Mouse (Mus musculus) MEL (cell line): ENCODE results near the gene Mrtfa. TPM values are rescaled to one million over a fixed set of nuclear protein-coding genes. Genes with fewer than 3 reads are reported as not detected.
A peak's percentile ranks its signal among the peaks of the same experiment; 100 is the strongest.

Experiments used
- DNase-seq: peaks from one replicate; pipeline ENCODE4 v3.0.0; 2011; ENCODE audit warnings: low read depth, low spot score
- H3K27ac ChIP-seq: 2 replicates; pipeline ENCODE4 v1.5.1; 2012; ENCODE audit warnings: low read depth, mild to moderate bottlenecking, control low read depth, low read length, moderate library complexity; ENCODE audit not compliant: control insufficient read depth
- H3K27me3 ChIP-seq, 2 experiments: fragments of 150-350 bp in 1 of 2; sonication (generic) in 1 of 2; 2 replicates each; pipeline ENCODE4 v1.6.1; 2012; ENCODE audit warnings: low read length in 2 of 2, mild to moderate bottlenecking in 2 of 2, improper control_type of control experiment in 1 of 2, moderate library complexity in 1 of 2; ENCODE audit not compliant: insufficient read depth in 2 of 2, control insufficient read depth in 1 of 2
- H3K36me3 ChIP-seq, 2 experiments: 2 replicates each; pipeline ENCODE4 v1.6.1; 2012 to 2014; ENCODE audit warnings: low read length in 2 of 2, improper control_type of control experiment in 1 of 2, inconsistent platforms in 1 of 2, mild to moderate bottlenecking in 1 of 2; ENCODE audit not compliant: insufficient read depth in 2 of 2, control insufficient read depth in 1 of 2
- H3K4me1 ChIP-seq, 2 experiments: fragments of 150-350 bp in 1 of 2; sonication (generic) in 1 of 2; 2 replicates each; pipeline ENCODE4 v1.6.1; 2012; ENCODE audit warnings: low read length in 2 of 2, improper control_type of control experiment in 1 of 2, mild to moderate bottlenecking in 1 of 2; ENCODE audit not compliant: insufficient read depth in 2 of 2, control insufficient read depth in 1 of 2
- H3K4me3 ChIP-seq, 2 experiments: fragments of 150-350 bp in 1 of 2; sonication (generic) in 1 of 2; 2 replicates each; pipeline ENCODE4 v1.5.1; 2012; ENCODE audit warnings: low read depth in 2 of 2, low read length in 2 of 2, mild to moderate bottlenecking in 2 of 2, moderate library complexity in 2 of 2, control low read depth in 1 of 2, improper control_type of control experiment in 1 of 2; ENCODE audit not compliant: control insufficient read depth in 1 of 2, insufficient read depth in 1 of 2
- H3K79me2 ChIP-seq: 2 replicates; pipeline ENCODE4 v1.6.1; 2012; ENCODE audit warnings: mild to moderate bottlenecking, low read length, moderate library complexity; ENCODE audit not compliant: control insufficient read depth, poor library complexity, insufficient read depth
- H3K9ac ChIP-seq: 2 replicates; pipeline ENCODE4 v1.6.1; 2012; ENCODE audit warnings: low read depth, mild to moderate bottlenecking, control low read depth, low read length, moderate library complexity; ENCODE audit not compliant: control insufficient read depth, poor library complexity, severe bottlenecking
- H3K9me3 ChIP-seq: fragments of 150-350 bp; sonication (generic); replicated peaks from 2 replicates; pipeline ENCODE4 v1.6.1; 2012; ENCODE audit warnings: mild to moderate bottlenecking, low read length, improper control_type of control experiment, moderate library complexity; ENCODE audit not compliant: insufficient read depth
- BHLHE40 ChIP-seq: IDR thresholded peaks from 2 replicates; pipeline ENCODE4 v1.6.1; 2012; ENCODE audit warnings: low read depth, mild to moderate bottlenecking, inconsistent platforms, low read length, improper control_type of control experiment, borderline replicate concordance
- CHD1 ChIP-seq: IDR thresholded peaks from 2 replicates; pipeline ENCODE4 v1.6.1; 2012; ENCODE audit warnings: low read depth, mild to moderate bottlenecking, inconsistent platforms, low read length, improper control_type of control experiment
- CTCF ChIP-seq, 3 experiments: IDR thresholded peaks in 2 of 3; conservative IDR thresholded peaks in 1 of 3; 2 replicates each; pipeline ENCODE4 v1.5.1; 2011 to 2012; ENCODE audit warnings: low read length in 3 of 3, low read depth in 2 of 3, mild to moderate bottlenecking in 2 of 3, improper control_type of control experiment in 1 of 3, inconsistent platforms in 1 of 3, mixed read lengths in 1 of 3, moderate library complexity in 1 of 3; ENCODE audit not compliant: control insufficient read depth in 1 of 3, insufficient read depth in 1 of 3, poor library complexity in 1 of 3, severe bottlenecking in 1 of 3
- E2F4 ChIP-seq: IDR thresholded peaks from 2 replicates; pipeline ENCODE4 v1.6.1; 2011; ENCODE audit warnings: low read depth, low read length, improper control_type of control experiment, borderline replicate concordance
- ELF1 ChIP-seq: IDR thresholded peaks from 2 replicates; pipeline ENCODE4 v1.6.1; 2014; ENCODE audit warnings: low read depth, mild to moderate bottlenecking, inconsistent platforms, low read length, improper control_type of control experiment, moderate library complexity
- EP300 ChIP-seq, 2 experiments: IDR thresholded peaks; 2 replicates each; pipeline ENCODE4 v1.6.1; 2011; ENCODE audit warnings: improper control_type of control experiment in 2 of 2, low read length in 2 of 2, low read depth in 1 of 2, mild to moderate bottlenecking in 1 of 2
- ETS1 ChIP-seq: IDR thresholded peaks from 2 replicates; pipeline ENCODE4 v1.6.1; 2012; ENCODE audit warnings: low read depth, mild to moderate bottlenecking, inconsistent platforms, low read length, improper control_type of control experiment, moderate library complexity
- GABPA ChIP-seq: IDR thresholded peaks from 2 replicates; pipeline ENCODE4 v1.6.1; 2012; ENCODE audit warnings: low read depth, mild to moderate bottlenecking, inconsistent platforms, low read length, improper control_type of control experiment, moderate library complexity
- GATA1 ChIP-seq: IDR thresholded peaks from 2 replicates; pipeline ENCODE4 v1.6.1; 2011; ENCODE audit warnings: low read depth, low read length, improper control_type of control experiment
- HCFC1 ChIP-seq: IDR thresholded peaks from 2 replicates; pipeline ENCODE4 v1.6.1; 2012; ENCODE audit warnings: low read depth, mild to moderate bottlenecking, inconsistent platforms, low read length, improper control_type of control experiment, moderate library complexity
- MAFK ChIP-seq: IDR thresholded peaks from 2 replicates; pipeline ENCODE4 v1.6.1; 2011; ENCODE audit warnings: low read depth, mild to moderate bottlenecking, low read length, improper control_type of control experiment, borderline replicate concordance
- MAX ChIP-seq: IDR thresholded peaks from 2 replicates; pipeline ENCODE4 v1.6.1; 2011; ENCODE audit warnings: low read length, improper control_type of control experiment
- MAZ ChIP-seq: IDR thresholded peaks from 2 replicates; pipeline ENCODE4 v1.6.1; 2012; ENCODE audit warnings: low read depth, mild to moderate bottlenecking, inconsistent platforms, low read length, improper control_type of control experiment
- MEF2A ChIP-seq: IDR thresholded peaks from 2 replicates; pipeline ENCODE4 v1.6.1; 2014; ENCODE audit warnings: low read depth, mild to moderate bottlenecking, inconsistent platforms, low read length, improper control_type of control experiment; ENCODE audit not compliant: poor library complexity, insufficient replicate concordance, severe bottlenecking; ENCODE audit errors: extremely low read depth
- MXI1 ChIP-seq: IDR thresholded peaks from 2 replicates; pipeline ENCODE4 v1.6.1; 2011; ENCODE audit warnings: mild to moderate bottlenecking, low read depth, low read length, improper control_type of control experiment
- MYB ChIP-seq: IDR thresholded peaks from 2 replicates; pipeline ENCODE4 v1.6.1; 2011; ENCODE audit warnings: mild to moderate bottlenecking, low read depth, low read length, improper control_type of control experiment
- NRF1 ChIP-seq: IDR thresholded peaks from 2 replicates; pipeline ENCODE4 v1.6.1; 2014; ENCODE audit warnings: low read depth, mild to moderate bottlenecking, inconsistent platforms, low read length, improper control_type of control experiment, moderate library complexity; ENCODE audit not compliant: poor library complexity, insufficient read depth, severe bottlenecking
- POLR2AphosphoS2 ChIP-seq: IDR thresholded peaks from 2 replicates; pipeline ENCODE4 v1.6.1; 2011; ENCODE audit warnings: low read length, improper control_type of control experiment
- POLR2AphosphoS5 ChIP-seq: IDR thresholded peaks from 2 replicates; pipeline ENCODE4 v1.6.1; 2012; ENCODE audit warnings: low read depth, borderline replicate concordance, mild to moderate bottlenecking, inconsistent platforms, low read length, moderate library complexity, mixed read lengths
- RAD21 ChIP-seq: IDR thresholded peaks from 2 replicates; pipeline ENCODE4 v1.6.1; 2011; ENCODE audit warnings: mild to moderate bottlenecking, low read depth, low read length, improper control_type of control experiment
- SIN3A ChIP-seq: IDR thresholded peaks from 2 replicates; pipeline ENCODE4 v1.6.1; 2012; ENCODE audit warnings: low read length, improper control_type of control experiment, inconsistent platforms
- SMC3 ChIP-seq: IDR thresholded peaks from 2 replicates; pipeline ENCODE4 v1.6.1; 2011; ENCODE audit warnings: low read depth, low read length, improper control_type of control experiment
- TBP ChIP-seq: IDR thresholded peaks from 2 replicates; pipeline ENCODE4 v1.8.0; 2011; ENCODE audit warnings: low read depth, low read length, improper control_type of control experiment
- TCF12 ChIP-seq: IDR thresholded peaks from 2 replicates; pipeline ENCODE4 v1.6.1; 2014; ENCODE audit warnings: low read depth, mild to moderate bottlenecking, inconsistent platforms, low read length, improper control_type of control experiment, moderate library complexity
- UBTF ChIP-seq: IDR thresholded peaks from 2 replicates; pipeline ENCODE4 v1.6.1; 2012; ENCODE audit warnings: low read depth, mild to moderate bottlenecking, inconsistent platforms, low read length, improper control_type of control experiment, moderate library complexity, borderline replicate concordance; ENCODE audit not compliant: insufficient read depth
- ZC3H11A ChIP-seq: IDR thresholded peaks from 2 replicates; pipeline ENCODE4 v1.6.1; 2012; ENCODE audit warnings: low read depth, mild to moderate bottlenecking, inconsistent platforms, low read length, improper control_type of control experiment
- ZKSCAN1 ChIP-seq: IDR thresholded peaks from 2 replicates; pipeline ENCODE4 v1.6.1; 2012; ENCODE audit warnings: low read depth, mild to moderate bottlenecking, inconsistent platforms, low read length, improper control_type of control experiment, moderate library complexity
- ZNF384 ChIP-seq: IDR thresholded peaks from 2 replicates; pipeline ENCODE4 v1.6.1; 2012; ENCODE audit warnings: low read depth, mild to moderate bottlenecking, inconsistent platforms, low read length, improper control_type of control experiment
- polyA plus RNA-seq, 2 experiments: library from polyadenylated mRNA; stranded (reverse) in 1 of 2; unstranded in 1 of 2; fragments of >175 nt in 1 of 2; fragments of >200 nt in 1 of 2; gene quantifications; 2 replicates each; pipeline versions ENCODE4 v1.2.1 to v1.2.4; 2012; ENCODE audit warnings: low replicate concordance in 2 of 2, low read depth in 1 of 2; ENCODE audit not compliant: insufficient read length in 2 of 2, insufficient read depth in 1 of 2, missing spikeins in 1 of 2
- total RNA-seq: library from RNA; depleted of rRNA; stranded (reverse); fragments of 300-350 nt; gene quantifications from 2 replicates; pipeline ENCODE4 v1.2.3, GENCODE M21; 2012

Gene Mrtfa
- total and polyA plus RNA-seq, 3 experiments = 2.6 to 11.9 TPM; not detected in 1

DNA sequence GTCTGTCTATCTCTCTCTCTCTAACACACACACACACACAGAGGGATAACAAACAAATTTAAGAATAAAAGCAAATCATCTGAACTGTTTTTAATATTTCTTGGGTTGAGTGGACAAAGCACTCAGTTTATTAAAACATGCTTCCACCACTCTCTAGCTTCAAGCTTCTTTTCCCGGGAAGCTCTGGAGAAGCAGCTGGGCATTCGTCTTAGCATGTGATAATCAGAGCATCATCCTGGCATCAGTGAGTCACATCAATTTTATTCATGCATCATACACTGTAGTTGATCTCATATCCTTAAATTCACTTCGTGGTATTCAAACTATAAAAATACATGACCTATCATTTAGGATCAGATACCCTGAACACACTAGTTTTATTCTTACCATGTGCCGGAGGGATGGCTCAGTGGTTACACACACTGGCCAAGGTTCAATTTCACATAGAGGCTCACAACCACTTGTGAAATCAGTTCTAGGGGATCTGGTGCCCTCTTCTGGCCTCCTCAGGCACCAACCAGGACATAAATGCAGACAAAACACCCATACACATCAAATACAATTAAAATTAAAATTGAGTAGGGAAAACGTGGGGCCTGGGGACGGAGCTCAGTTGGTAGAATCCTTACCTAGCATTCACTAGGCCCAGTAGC, 141.0 kb downstream of the Mrtfa start:
- no peak overlapping the region for H3K9ac ChIP-seq
- H3K27ac ChIP-seq = no peak overlapping the region
- DNase-seq = peak; percentile 70
- H3K36me3 ChIP-seq = peaks cover 0 to 29% of the 10 kb centered on the region in 2 experiments; a peak in 2 of 4 replicates
- H3K4me1 ChIP-seq = peaks cover 12 to 23% of the 10 kb centered on the region in 2 experiments
- H3K4me3 ChIP-seq = no peak overlapping the region
- no peaks in the 10 kb centered on the region for H3K9me3 ChIP-seq
- TF ChIP-seq CTCF (IDR thresholded peaks at IDR 0.05 in 2 of 3, conservative IDR thresholded peaks at IDR 0.05 in 1 of 3; ENCODE audit: control insufficient read depth in 1 of 3, insufficient read depth in 1 of 3, low read depth in 2 of 3, low read length in 3 of 3, poor library complexity in 1 of 3, severe bottlenecking in 1 of 3) = peak; percentile 67 to 80 (median 69)
- TF ChIP-seq RAD21 = peak; percentile 83
- no peak for TF ChIP-seq MAX
- TF ChIP-seq CHD1 = no peak
- TF ChIP-seq ETS1 = peak; percentile 24; the same call in 1 of the 2 replicates
- peak; percentile 74 for TF ChIP-seq ZC3H11A
- peak; percentile 83 for TF ChIP-seq SMC3
- no peaks in the 10 kb centered on the region for H3K27me3 ChIP-seq
- no peaks in the 10 kb centered on the region for H3K79me2 ChIP-seq

DNA sequence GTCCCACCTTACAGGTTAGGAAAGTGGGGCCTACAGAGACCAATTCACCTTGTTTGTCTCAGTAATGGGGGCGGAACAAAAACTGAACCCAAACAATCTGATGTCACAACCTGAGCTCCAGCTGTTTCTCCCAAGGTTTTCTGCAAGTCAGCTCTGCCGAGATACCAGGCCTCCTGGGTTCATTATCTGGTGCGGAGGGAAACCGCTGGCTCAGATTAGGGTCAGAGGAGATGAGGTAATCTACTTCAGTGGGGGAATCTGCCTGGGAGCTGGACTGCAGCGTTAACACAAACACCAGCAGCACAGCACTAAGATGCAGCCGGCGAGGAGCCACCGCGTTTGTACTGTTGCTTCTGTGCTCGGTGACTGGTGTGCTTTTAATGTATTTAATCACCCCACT, 143.1 kb downstream of the Mrtfa start:
- Histone ChIP-seq H3K36me3 (peaks cover 0 to 29% of the 10 kb centered on the region in 2 experiments; a peak in 2 of 4 replicates), H3K9ac (no peak overlapping the region), H3K27me3 (no peaks in the 10 kb centered on the region), H3K27ac (no peak overlapping the region), H3K79me2 (no peaks in the 10 kb centered on the region), H3K9me3 (no peaks in the 10 kb centered on the region), H3K4me1 (peaks cover 12 to 27% of the 10 kb centered on the region in 2 experiments), H3K4me3 (no peak overlapping the region)
- DNase-seq = peak; percentile 91
- TF ChIP-seq MXI1 (peak; percentile 69), MAFK (peak; percentile 97), MEF2A (0 out of 2 replicates have a peak, but pooled peaks have one; percentile 56), ZC3H11A (peak; percentile 69), MYB (no peak), UBTF (no peak), CHD1 (no peak), BHLHE40 (peak; percentile 69; the same call in 1 of the 2 replicates), TCF12 (peak; percentile 96), GATA1 (peak; percentile 98), ZKSCAN1 (no peak; the same call in 1 of the 2 replicates), RAD21 (no peak), ZNF384 (no peak), TBP (0 out of 2 replicates have a peak, but pooled peaks have one; percentile 49), POLR2AphosphoS5 (no peak), ELF1 (0 out of 2 replicates have a peak, but pooled peaks have one; percentile 34), EP300 (IDR thresholded peaks at IDR 0.05; ENCODE audit: low read depth in 1 of 2, low read length in 2 of 2) (peak; percentile 93 to 97), MAZ (no peak; the same call in 1 of the 2 replicates), CTCF (IDR thresholded peaks at IDR 0.05 in 2 of 3, conservative IDR thresholded peaks at IDR 0.05 in 1 of 3; ENCODE audit: control insufficient read depth in 1 of 3, insufficient read depth in 1 of 3, low read depth in 2 of 3, low read length in 3 of 3, poor library complexity in 1 of 3, severe bottlenecking in 1 of 3) (no peak), NRF1 (no peak), POLR2AphosphoS2 (no peak), E2F4 (no peak), HCFC1 (peak; percentile 50; the same call in 1 of the 2 replicates), SIN3A (peak; percentile 97), SMC3 (peak; percentile 11; the same call in 1 of the 2 replicates), GABPA (0 out of 2 replicates have a peak, but pooled peaks have one; percentile 39)
